Mouse (Mus musculus) heart, adult 2 months (tissue): ENCODE results near the gene Pced1a. TPM values are rescaled to one million over a fixed set of nuclear protein-coding genes. Genes with fewer than 3 reads are reported as not detected.

Source experiments
- DNase-seq, 2 experiments: peaks; one replicate each; pipeline ENCODE4 v3.0.0; 2021
- H3K27ac ChIP-seq: fragments of 200-600 bp; 2 replicates; pipeline ENCODE4 v1.8.1; 2022
- H3K27me3 ChIP-seq: fragments of 200-500 bp; 2 replicates; pipeline ENCODE4 v1.6.1; 2012; ENCODE audit warnings: mild to moderate bottlenecking, low read length, inconsistent platforms, mixed read lengths; ENCODE audit not compliant: control insufficient read depth, insufficient read depth
- H3K36me3 ChIP-seq: fragments of 200-500 bp; 2 replicates; pipeline ENCODE4 v1.6.1; 2012; ENCODE audit warnings: low read length, inconsistent platforms; ENCODE audit not compliant: control insufficient read depth, insufficient read depth
- H3K4me1 ChIP-seq: fragments of 200-500 bp; 2 replicates; pipeline ENCODE4 v1.6.1; 2011; ENCODE audit warnings: low read length; ENCODE audit not compliant: control insufficient read depth, insufficient read depth
- H3K4me3 ChIP-seq: fragments of 200-600 bp; 2 replicates; pipeline ENCODE4 v1.8.1; 2022
- H3K79me2 ChIP-seq: fragments of 200-500 bp; replicated peaks from 2 replicates; pipeline ENCODE4 v1.6.1; 2012; ENCODE audit warnings: mild to moderate bottlenecking, inconsistent platforms, low read length, moderate library complexity, mixed read lengths; ENCODE audit not compliant: control insufficient read depth, insufficient read depth
- H3K9ac ChIP-seq: fragments of 200-500 bp; 2 replicates; pipeline ENCODE4 v1.6.1; 2012; ENCODE audit warnings: low read depth, mild to moderate bottlenecking, control low read depth, inconsistent platforms, low read length, mixed read lengths
- CTCF ChIP-seq: fragments of 200-600 bp; IDR thresholded peaks from 2 replicates; pipeline ENCODE4 v1.8.1; 2022; ENCODE audit warnings: antibody characterized with exemption, mild to moderate bottlenecking, moderate library complexity
- EP300 ChIP-seq: fragments of 200-500 bp; IDR thresholded peaks from 2 replicates; pipeline ENCODE4 v1.6.1; 2011; ENCODE audit warnings: low read depth, low read length, control low read depth; ENCODE audit not compliant: insufficient read depth
- POLR2A ChIP-seq: fragments of 200-500 bp; IDR thresholded peaks from 2 replicates; pipeline ENCODE4 v1.6.1; 2011; ENCODE audit warnings: mild to moderate bottlenecking, low read depth, low read length, control low read depth; ENCODE audit not compliant: insufficient read depth
- WGBS: fragments of 180-500 bp; shearing (Covaris S2); methylation state at CpG from one replicate; pipeline ENCODE4 v1.1.7; 2018; 5-methylcytosine and 5-hydroxymethylcytosine counted together
- intact Hi-C: fragments of 180-260 bp; cut with DNase I; formaldehyde crosslinking; loops from one replicate; pipeline ENCODE4 v1.15.1; 2025
- polyA plus RNA-seq: library from polyadenylated mRNA; depleted of rRNA; stranded (reverse); fragments of >200 nt; gene quantifications from 2 replicates; pipeline ENCODE4 v1.2.3, GENCODE M21; 2012
- total RNA-seq, 2 experiments: library from RNA; stranded (reverse); gene quantifications; 2 replicates each; pipeline ENCODE4 v1.2.3; 2021

Gene Pced1a
- total and polyA plus RNA-seq, 3 experiments: 5.5 to 14.5 (median 5.5) TPM

- H3K27me3 ChIP-seq: no peaks in the 10 kb centered on the region
- TF ChIP-seq POLR2A: no peak
- no peak for TF ChIP-seq CTCF
- TF ChIP-seq EP300: no peak
- H3K27ac ChIP-seq: no peak overlapping the region
- 96% methylated on average over 1 of the region's 1 CpGs for WGBS
- H3K4me1 ChIP-seq: no peaks in the 10 kb centered on the region
- H3K4me3 ChIP-seq: no peak overlapping the region
- no peaks in the 10 kb centered on the region for H3K36me3 ChIP-seq
- H3K79me2 ChIP-seq: no peaks in the 10 kb centered on the region
- H3K9ac ChIP-seq: no peak overlapping the region
- no peak for DNase-seq
- intact Hi-C loops: no loop called here
Measured at GRCm38 (mm10) chr2:130400046-130400445, 24.5 kb downstream of the Pced1a start.

GRCm38 (mm10) chr2:130398091-130398490 lies 26.4 kb downstream of the Pced1a start:
- H3K9ac ChIP-seq: no peak overlapping the region; the same call in 1 of the 2 replicates
- peak overlapping the region; percentile 40 for H3K4me3 ChIP-seq
- H3K4me1 ChIP-seq: no peaks in the 10 kb centered on the region
- peak; percentile 50 to 60 for DNase-seq
- no peaks in the 10 kb centered on the region for H3K27me3 ChIP-seq
- H3K36me3 ChIP-seq: no peaks in the 10 kb centered on the region
- WGBS: 15% methylated on average over 13 of the region's 14 CpGs
- H3K27ac ChIP-seq: no peak overlapping the region
- no peak for TF ChIP-seq EP300
- no peak for TF ChIP-seq CTCF
- TF ChIP-seq POLR2A: no peak
- intact Hi-C loops: loop anchor here (10.0 kb wide), 1 partner anchor 83 kb away; no protein-coding TSS in a partner anchor
- H3K79me2 ChIP-seq: no peaks in the 10 kb centered on the region

- H3K27me3 ChIP-seq: no peaks in the 10 kb centered on the region
- peak within 1 kb of the TSS; percentile 22 for H3K9ac ChIP-seq
- peak within 1 kb of the TSS; percentile 40 for H3K4me3 ChIP-seq
- DNase-seq: peak; percentile 32 to 48
- H3K27ac ChIP-seq: no peak within 1 kb of the TSS; the same call in 1 of the 2 replicates
- intact Hi-C loops: loop anchor here (10.0 kb wide), 1 partner anchor 83 kb away; no protein-coding TSS in a partner anchor
- TF ChIP-seq CTCF (no peak), POLR2A (no peak), EP300 (no peak)
- H3K4me1 ChIP-seq: no peaks in the 10 kb centered on the region
- H3K36me3 ChIP-seq: no peaks in the 10 kb centered on the region
- H3K79me2 ChIP-seq: no peaks in the 10 kb centered on the region
- WGBS: 3% methylated on average over 45 of the region's 53 CpGs
Measured at GRCm38 (mm10) chr2:130397186-130397985, 27.1 kb downstream of the Pced1a start, which contains the start of gene Cpxm1. Cpxm1 (minus strand) TSS chr2:130397574.

GRCm38 (mm10) chr2:130395696-130396095 lies 28.8 kb downstream of the Pced1a start:
- intact Hi-C loops: loop anchor here (10.0 kb wide), 1 partner anchor 81 kb away; no protein-coding TSS in a partner anchor

GRCm38 (mm10) chr2:130392836-130393235 lies 31.7 kb downstream of the Pced1a start:
- no peaks in the 10 kb centered on the region for H3K4me1 ChIP-seq
- H3K9ac ChIP-seq: no peak overlapping the region
- no peak overlapping the region for H3K27ac ChIP-seq
- WGBS: 70% methylated on average over 3 of the region's 3 CpGs
- no peaks in the 10 kb centered on the region for H3K79me2 ChIP-seq
- TF ChIP-seq CTCF (no peak), EP300 (no peak), POLR2A (no peak)
- H3K4me3 ChIP-seq: no peak overlapping the region
- H3K27me3 ChIP-seq: no peaks in the 10 kb centered on the region
- no peak for DNase-seq
- H3K36me3 ChIP-seq: no peaks in the 10 kb centered on the region
- intact Hi-C loops: loop anchor here (10.0 kb wide), 1 partner anchor 78 kb away; no protein-coding TSS in a partner anchor

More at GRCm38 (mm10) chr2:130395696-130396095, 28.8 kb downstream of the Pced1a start:
- 95% methylated on average over 11 of the region's 11 CpGs for WGBS
- Histone ChIP-seq H3K4me3 (no peak overlapping the region), H3K79me2 (no peaks in the 10 kb centered on the region), H3K9ac (no peak overlapping the region), H3K27me3 (no peaks in the 10 kb centered on the region), H3K4me1 (no peaks in the 10 kb centered on the region), H3K27ac (no peak overlapping the region), H3K36me3 (no peaks in the 10 kb centered on the region)
- TF ChIP-seq EP300 (no peak), CTCF (no peak)
- DNase-seq: no peak
